Mouse (Mus musculus) midbrain, embryonic 11.5 days (tissue): ENCODE measurements around the gene Fkrp. TPM values are rescaled to one million over a fixed set of nuclear protein-coding genes. Genes with fewer than 3 reads are reported as not detected.
A peak's percentile ranks its signal among the peaks of the same experiment; 100 is the strongest.

Experiments
- ATAC-seq: fragments of 200-750 bp; cut with Nextera tagmentation; 2 replicates; pipeline ENCODE4 v1.8.0; 2017; ENCODE audit warnings: moderate TSS enrichment, moderate library complexity; ENCODE audit not compliant: low FRiP score
- DNase-seq: peaks from one replicate; pipeline ENCODE4 v3.0.0; 2015; ENCODE audit warnings: low spot score; ENCODE audit errors: missing footprints
- H3K27ac ChIP-seq: fragments of 300-500 bp; sonication (generic); 2 replicates; pipeline ENCODE4 v1.5.1; 2014; ENCODE audit warnings: low read depth, low read length
- H3K27me3 ChIP-seq: fragments of 300-500 bp; sonication (generic); 2 replicates; pipeline ENCODE4 v1.6.1; 2014; ENCODE audit warnings: mild to moderate bottlenecking, low read length, moderate library complexity, mixed read lengths; ENCODE audit not compliant: control insufficient read depth, insufficient read depth
- H3K36me3 ChIP-seq: fragments of 300-500 bp; sonication (generic); 2 replicates; pipeline ENCODE4 v1.6.1; 2014; ENCODE audit warnings: mild to moderate bottlenecking, low read length, moderate library complexity, mixed read lengths; ENCODE audit not compliant: control insufficient read depth, insufficient read depth
- H3K4me1 ChIP-seq: fragments of 300-500 bp; sonication (generic); 2 replicates; pipeline ENCODE4 v1.6.1; 2014; ENCODE audit warnings: low read length; ENCODE audit not compliant: control insufficient read depth, insufficient read depth
- H3K4me2 ChIP-seq: fragments of 300-500 bp; sonication (generic); 2 replicates; pipeline ENCODE4 v1.6.1; 2014; ENCODE audit warnings: mild to moderate bottlenecking, moderate library complexity
- H3K4me3 ChIP-seq: fragments of 300-500 bp; sonication (generic); 2 replicates; pipeline ENCODE4 v1.5.1; 2014; ENCODE audit warnings: low read depth, low read length
- H3K9ac ChIP-seq: fragments of 300-500 bp; sonication (generic); 2 replicates; pipeline ENCODE4 v1.6.1; 2014; ENCODE audit warnings: low read length
- H3K9me3 ChIP-seq: fragments of 300-500 bp; sonication (generic); 2 replicates; pipeline ENCODE4 v1.6.1; 2016; ENCODE audit warnings: low read length; ENCODE audit not compliant: control insufficient read depth
- WGBS: fragments of 180-500 bp; shearing (Covaris S2); extraction: QIAGEN DNeasy Blood & Tissue Kit; methylation state at CpG from one replicate; pipeline ENCODE4 v1.1.7; 2014; 5-methylcytosine and 5-hydroxymethylcytosine counted together
- polyA plus RNA-seq: library from polyadenylated mRNA; unstranded; fragments of >200 nt; fragmentation: Nextera tagmentation; extraction: Ambion mirVana; gene quantifications from 2 replicates; pipeline ENCODE4 v1.2.1, GENCODE M21; 2014

Gene Fkrp
- polyA plus RNA-seq, 1 experiment from 2014 or later: 25.9 TPM

DNA sequence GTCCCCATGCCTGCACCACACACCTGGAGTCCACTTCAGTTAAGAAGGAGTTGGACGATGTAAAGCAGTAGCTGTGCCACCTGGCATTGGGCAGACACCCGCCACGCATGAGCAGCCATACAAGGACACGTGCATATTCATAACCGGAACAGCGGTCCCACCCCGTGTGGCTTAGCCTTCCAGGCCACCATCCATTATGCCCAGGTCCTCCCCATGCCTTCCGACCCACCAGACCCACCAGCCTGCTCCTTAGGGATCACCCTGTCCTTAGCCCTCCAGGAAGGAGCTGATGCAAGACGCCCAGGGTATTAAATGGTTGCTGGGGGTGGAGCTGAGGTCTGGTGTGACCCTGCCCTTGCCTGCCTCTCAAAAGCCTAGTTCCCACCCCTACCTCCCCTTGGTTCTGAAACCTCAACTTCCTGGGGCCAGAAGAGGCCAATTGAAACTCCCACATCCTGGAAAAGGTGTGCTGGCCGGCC is 32.0 kb downstream of the Fkrp start:
- no peak for ATAC-seq
- H3K4me2 ChIP-seq: peak overlapping the region; percentile 98
- DNase-seq: no peak
- H3K27me3 ChIP-seq: no peaks in the 10 kb centered on the region; the same call in 1 of the 2 replicates
- H3K4me3 ChIP-seq: no peak overlapping the region
- no peaks in the 10 kb centered on the region for H3K9me3 ChIP-seq
- H3K9ac ChIP-seq: no peak overlapping the region
- H3K36me3 ChIP-seq: no peaks in the 10 kb centered on the region
- no peak overlapping the region for H3K27ac ChIP-seq
- WGBS: 71% methylated on average over 10 of the region's 10 CpGs
- peaks cover 27% of the 10 kb centered on the region for H3K4me1 ChIP-seq

DNA sequence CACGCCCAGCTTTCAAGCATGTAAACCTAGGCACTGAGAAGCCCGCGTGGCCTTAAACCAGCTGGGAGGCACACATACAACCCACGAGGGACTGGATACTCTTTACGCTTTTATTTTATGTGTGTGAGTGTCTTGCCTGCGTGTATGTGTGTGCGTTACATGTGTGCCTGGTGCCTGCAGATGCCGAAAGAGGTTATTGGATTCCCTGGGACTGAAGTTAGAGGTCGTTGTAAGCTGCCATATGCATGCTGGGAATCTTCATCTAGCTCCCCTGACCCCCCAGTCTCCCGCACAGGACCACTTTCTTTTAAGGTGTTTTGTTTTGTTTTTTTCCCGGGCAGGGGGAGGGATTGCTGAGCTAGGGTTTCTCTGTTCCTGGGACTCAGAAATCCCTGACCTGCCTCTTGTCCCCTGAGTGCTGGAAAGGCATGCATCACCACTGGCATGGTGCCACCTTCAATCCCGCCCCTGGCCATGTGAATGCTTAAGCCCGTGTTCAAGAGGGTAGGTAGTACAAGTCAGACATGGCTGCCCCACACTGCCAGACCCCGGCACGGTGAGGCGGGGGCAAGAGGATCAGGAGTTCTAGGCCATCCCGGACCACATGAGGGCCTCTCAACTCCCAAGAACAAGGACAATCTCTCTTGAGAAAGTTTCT is 32.6 kb downstream of the Fkrp start:
- DNase-seq (no peak), ATAC-seq (no peak)
- peak overlapping the region; percentile 98 for H3K4me2 ChIP-seq
- no peaks in the 10 kb centered on the region for H3K36me3 ChIP-seq
- peaks cover 27% of the 10 kb centered on the region for H3K4me1 ChIP-seq
- peak overlapping the region; percentile 46 for H3K9ac ChIP-seq
- 47% methylated on average over 17 of the region's 17 CpGs for WGBS
- no peak overlapping the region for H3K27ac ChIP-seq
- no peaks in the 10 kb centered on the region; the same call in 1 of the 2 replicates for H3K27me3 ChIP-seq
- peak overlapping the region; percentile 57 for H3K4me3 ChIP-seq
- no peaks in the 10 kb centered on the region for H3K9me3 ChIP-seq

DNA sequence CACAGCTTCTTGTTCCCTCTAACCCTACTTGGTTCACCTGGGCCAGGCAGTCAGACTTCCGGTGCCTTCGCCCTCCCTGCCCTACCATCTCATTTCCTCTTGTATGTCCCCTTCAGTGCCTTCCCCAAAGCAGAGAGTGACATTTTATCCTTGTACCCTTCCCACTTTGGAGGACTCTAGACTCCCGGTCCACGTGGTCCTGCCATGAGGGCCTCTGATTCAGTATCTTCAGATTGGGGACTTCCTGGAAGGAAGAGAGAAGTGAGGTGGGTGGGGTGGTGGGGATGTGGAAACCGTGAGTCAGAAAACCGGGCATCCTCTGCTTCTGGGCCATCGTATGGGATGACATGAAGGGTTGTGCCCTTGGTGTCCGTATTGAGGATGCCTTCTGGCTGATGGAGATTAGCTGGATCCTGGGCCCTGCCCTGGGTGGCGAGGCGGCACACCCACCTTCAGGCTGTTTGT is 33.3 kb downstream of the Fkrp start:
- Histone ChIP-seq H3K27ac (no peak overlapping the region), H3K27me3 (no peaks in the 10 kb centered on the region; the same call in 1 of the 2 replicates), H3K36me3 (no peaks in the 10 kb centered on the region), H3K9me3 (no peaks in the 10 kb centered on the region), H3K4me1 (peaks cover 27% of the 10 kb centered on the region), H3K4me2 (peak overlapping the region; percentile 98), H3K4me3 (peak overlapping the region; percentile 57), H3K9ac (peak overlapping the region; percentile 46)
- DNase-seq (no peak), ATAC-seq (no peak)
- WGBS: 23% methylated on average over 10 of the region's 10 CpGs

DNA sequence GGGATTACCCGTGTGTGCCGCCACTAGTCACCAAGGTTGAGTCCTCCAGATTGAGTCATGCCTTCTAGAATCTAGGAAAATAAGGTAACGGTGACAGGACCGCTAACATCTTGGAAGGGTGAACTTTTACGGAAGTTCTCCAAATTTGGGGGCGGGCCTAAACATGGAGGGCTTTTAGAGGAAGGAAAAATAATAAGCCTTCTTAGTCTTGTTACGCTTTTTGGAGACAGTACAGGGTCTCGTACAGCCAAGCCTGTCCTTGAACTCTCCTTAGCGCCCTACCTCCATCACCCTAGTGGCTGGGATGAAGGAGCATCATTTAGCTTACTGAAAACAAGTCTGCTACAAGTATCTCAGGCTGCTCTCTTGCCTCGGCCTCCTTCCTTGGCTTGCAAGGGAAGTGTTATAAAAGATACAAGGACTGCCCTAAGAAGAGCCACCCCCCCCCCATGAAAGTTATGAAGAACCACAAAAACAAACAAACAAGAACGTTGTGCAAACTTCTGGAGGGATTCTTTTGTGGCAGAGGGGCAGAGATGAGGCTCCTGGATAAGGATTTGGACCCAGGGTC is 33.9 kb downstream of the Fkrp start:
- WGBS: under 1% methylated on average over 11 of the region's 11 CpGs
- Histone ChIP-seq H3K27ac (no peak overlapping the region), H3K9ac (peak overlapping the region; percentile 66), H3K4me1 (peaks cover 27% of the 10 kb centered on the region), H3K36me3 (no peaks in the 10 kb centered on the region), H3K9me3 (no peaks in the 10 kb centered on the region), H3K27me3 (no peaks in the 10 kb centered on the region; the same call in 1 of the 2 replicates), H3K4me2 (peak overlapping the region; percentile 98), H3K4me3 (peak overlapping the region; percentile 57)
- ATAC-seq (no peak), DNase-seq (peak; percentile 90)

DNA sequence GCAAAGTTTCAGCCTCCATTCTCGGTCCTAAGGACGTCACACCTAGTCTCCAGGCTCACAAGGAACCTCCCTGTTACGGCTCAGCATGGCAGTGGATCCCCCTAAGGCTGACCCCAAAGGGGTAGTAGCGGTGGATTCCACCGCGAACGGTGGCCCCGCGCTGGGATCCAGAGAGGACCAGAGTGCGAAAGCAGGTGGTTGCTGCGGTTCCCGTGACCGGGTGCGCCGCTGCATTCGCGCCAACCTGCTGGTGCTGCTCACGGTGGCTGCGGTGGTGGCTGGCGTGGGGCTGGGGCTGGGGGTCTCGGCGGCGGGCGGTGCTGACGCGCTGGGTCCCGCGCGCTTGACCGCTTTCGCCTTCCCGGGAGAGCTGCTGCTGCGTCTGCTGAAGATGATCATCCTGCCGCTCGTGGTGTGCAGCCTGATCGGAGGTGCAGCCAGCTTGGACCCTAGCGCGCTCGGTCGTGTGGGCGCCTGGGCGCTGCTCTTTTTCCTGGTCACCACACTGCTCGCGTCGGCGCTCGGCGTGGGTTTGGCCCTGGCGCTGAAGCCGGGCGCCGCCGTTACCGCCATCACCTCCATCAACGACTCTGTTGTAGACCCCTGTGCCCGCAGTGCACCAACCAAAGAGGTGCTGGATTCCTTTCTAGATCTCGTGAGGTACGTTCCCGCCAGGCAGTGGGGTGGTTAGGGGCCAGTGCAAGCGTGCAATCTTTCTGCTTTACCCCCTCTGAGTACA is 34.5 kb downstream of the Fkrp start:
- H3K4me3 ChIP-seq: peak overlapping the region; percentile 57
- no peaks in the 10 kb centered on the region; the same call in 1 of the 2 replicates for H3K27me3 ChIP-seq
- peaks cover 27% of the 10 kb centered on the region for H3K4me1 ChIP-seq
- peak; percentile 17 for ATAC-seq
- peak overlapping the region; percentile 98 for H3K4me2 ChIP-seq
- H3K36me3 ChIP-seq: no peaks in the 10 kb centered on the region
- H3K9ac ChIP-seq: peak overlapping the region; percentile 66
- WGBS: under 1% methylated on average over 60 of the region's 60 CpGs
- DNase-seq: peak; percentile 92
- no peaks in the 10 kb centered on the region for H3K9me3 ChIP-seq
- H3K27ac ChIP-seq: no peak overlapping the region

DNA sequence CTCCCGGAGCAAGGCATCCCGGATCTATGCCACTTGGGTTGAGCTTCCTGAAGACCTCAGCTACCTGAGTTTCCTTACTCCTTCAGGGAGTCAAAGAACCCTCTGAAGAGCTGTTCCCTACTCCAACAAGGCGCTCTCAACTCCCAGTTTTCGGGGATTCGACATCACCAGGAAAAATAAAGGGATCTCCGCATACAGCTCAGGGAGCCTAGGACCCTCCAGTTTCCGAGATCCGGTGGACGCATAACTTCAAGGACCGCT is 35.0 kb downstream of the Fkrp start:
- Histone ChIP-seq H3K27me3 (no peaks in the 10 kb centered on the region; the same call in 1 of the 2 replicates), H3K4me1 (peaks cover 27% of the 10 kb centered on the region), H3K27ac (no peak overlapping the region), H3K9me3 (no peaks in the 10 kb centered on the region), H3K4me3 (peak overlapping the region; percentile 57), H3K4me2 (peak overlapping the region; percentile 98), H3K36me3 (no peaks in the 10 kb centered on the region), H3K9ac (peak overlapping the region; percentile 66)
- DNase-seq: peak; percentile 97
- 0% methylated on average over 10 of the region's 10 CpGs for WGBS
- peak; percentile 8; the same call in 1 of the 2 replicates for ATAC-seq

DNA sequence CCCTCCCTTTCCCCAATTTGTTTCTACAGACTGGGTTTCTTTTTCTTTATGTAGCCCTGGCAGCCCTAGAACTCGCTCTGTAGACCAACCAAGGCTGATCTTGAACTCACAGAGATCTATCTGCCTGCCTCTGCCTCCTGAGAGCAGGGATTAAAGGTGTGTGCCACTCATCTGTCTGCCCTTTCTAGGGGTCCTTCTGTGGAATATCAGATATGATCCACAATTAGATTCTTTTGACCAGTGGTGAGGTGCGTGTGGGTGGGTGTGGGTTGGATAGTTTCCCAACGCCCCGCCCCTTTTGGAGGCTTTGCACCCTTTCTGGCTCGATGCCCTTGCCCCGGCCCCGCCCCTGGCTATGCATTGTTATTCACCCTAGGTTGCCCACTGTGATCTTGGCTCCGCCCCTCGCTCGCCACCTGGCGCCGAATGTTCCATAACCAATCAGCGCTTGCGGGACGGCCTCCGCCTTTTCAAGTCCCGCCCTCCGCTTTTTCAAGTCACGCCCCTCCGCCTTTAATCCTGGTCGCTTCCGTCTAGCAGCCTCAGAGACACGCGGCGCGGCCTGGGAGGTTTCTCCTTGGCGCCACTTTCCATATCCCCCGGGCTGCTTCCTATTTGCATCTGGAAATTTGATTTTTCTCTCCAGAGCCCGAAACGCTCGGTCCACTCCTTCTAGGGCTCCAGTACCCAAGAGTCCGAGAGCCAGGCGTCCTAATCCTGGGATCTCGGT is 35.5 kb downstream of the Fkrp start, which contains the start of gene Slc1a5:
Gene Slc1a5, plus strand, starts transcription at position 516 of the 730 bp plus-strand sequence.
- no peaks in the 10 kb centered on the region for H3K9me3 ChIP-seq
- H3K9ac ChIP-seq: peak within 1 kb of the TSS; percentile 66
- H3K27ac ChIP-seq: no peak within 1 kb of the TSS
- WGBS: 2% methylated on average over 34 of the region's 34 CpGs
- peak within 1 kb of the TSS; percentile 98 for H3K4me2 ChIP-seq
- H3K36me3 ChIP-seq: no peaks in the 10 kb centered on the region
- peak within 1 kb of the TSS; percentile 57 for H3K4me3 ChIP-seq
- DNase-seq: peak; percentile 98
- H3K27me3 ChIP-seq: no peaks in the 10 kb centered on the region; the same call in 1 of the 2 replicates
- peaks cover 27% of the 10 kb centered on the region for H3K4me1 ChIP-seq
- peak; percentile 94 for ATAC-seq

DNA sequence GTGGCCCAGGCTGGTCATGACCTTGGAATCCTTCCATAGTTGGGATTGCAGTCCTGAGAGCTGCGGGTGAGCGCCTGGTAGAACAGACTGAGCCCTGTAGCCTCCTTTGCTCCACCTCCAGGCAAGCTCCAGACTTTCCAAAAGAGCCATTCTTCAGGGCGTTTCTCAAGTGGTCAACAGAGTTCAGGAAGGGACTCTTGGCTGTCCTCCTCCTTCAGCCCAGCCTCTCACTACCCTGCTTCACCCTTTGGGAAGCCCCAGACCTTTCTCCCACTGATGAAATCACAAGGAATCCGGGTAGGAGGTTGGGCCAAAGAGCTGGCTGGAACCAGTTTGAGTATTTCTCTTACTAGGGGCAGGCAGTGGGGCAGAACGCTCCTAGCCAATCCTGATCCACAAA is 36.5 kb downstream of the Fkrp start:
- Histone ChIP-seq H3K4me3 (no peak overlapping the region), H3K9ac (no peak overlapping the region), H3K27me3 (no peaks in the 10 kb centered on the region; the same call in 1 of the 2 replicates), H3K4me1 (peaks cover 27% of the 10 kb centered on the region), H3K4me2 (no peak overlapping the region), H3K36me3 (no peaks in the 10 kb centered on the region), H3K9me3 (no peaks in the 10 kb centered on the region), H3K27ac (no peak overlapping the region)
- ATAC-seq (no peak), DNase-seq (no peak)
- WGBS: 81% methylated on average over 5 of the region's 5 CpGs
